Mouse (Mus musculus) embryonic fibroblast, embryonic 13.5 days (primary cell): ENCODE results near the gene Gsta1.
"Not testable (repeated sequence)": the region's sequence is repeated elsewhere in the genome, so short reads cannot be mapped to it uniquely, and the experiment has no call there.

ENCODE experiments used
- CTCF ChIP-seq: IDR thresholded peaks from 2 replicates; pipeline ENCODE4 v1.5.1; 2011; ENCODE audit warnings: mild to moderate bottlenecking, control low read depth, low read length, moderate library complexity, borderline replicate concordance; ENCODE audit not compliant: insufficient read depth
- POLR2A ChIP-seq: IDR thresholded peaks from 2 replicates; pipeline ENCODE4 v1.6.1; 2011; ENCODE audit warnings: low read depth, mild to moderate bottlenecking, control low read depth, low read length, moderate library complexity

DNA sequence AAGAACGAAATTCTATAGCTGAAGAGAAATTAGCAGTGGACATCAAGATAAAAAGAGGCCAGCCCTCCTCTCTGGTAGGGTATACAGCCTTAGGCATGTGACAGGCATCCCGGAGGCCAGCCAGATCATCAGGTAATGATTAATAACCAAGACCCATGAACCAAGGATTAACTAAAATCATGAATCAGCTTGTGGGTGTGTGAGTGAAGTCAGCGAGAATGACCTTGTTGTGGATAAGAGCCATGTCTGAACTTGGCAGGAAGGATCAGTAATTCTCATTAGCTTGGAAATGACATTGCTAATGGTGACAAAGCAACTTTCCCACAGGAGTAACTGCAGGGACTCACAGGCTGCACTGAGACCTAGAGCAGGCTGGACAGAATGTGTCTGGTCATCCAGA lies 798 bp upstream of the Gsta1 start:
- not testable (repeated sequence) for TF ChIP-seq CTCF, POLR2A
